Mouse (Mus musculus) ES-E14 (cell line): Measurements from ENCODE around the gene Mbtd1.

Experiments
- CHD2 ChIP-seq: IDR thresholded peaks from 2 replicates; pipeline ENCODE4 v1.6.1; 2014; ENCODE audit warnings: mild to moderate bottlenecking, low read depth, low read length, inconsistent platforms
- HCFC1 ChIP-seq: IDR thresholded peaks from 2 replicates; pipeline ENCODE4 v1.6.1; 2012; ENCODE audit warnings: low read length, inconsistent platforms, borderline replicate concordance; ENCODE audit not compliant: insufficient read depth
- MAFK ChIP-seq: IDR thresholded peaks from 2 replicates; pipeline ENCODE4 v1.6.1; 2014; ENCODE audit warnings: mild to moderate bottlenecking, low read depth, low read length, inconsistent platforms; ENCODE audit not compliant: insufficient read depth
- ZC3H11A ChIP-seq: IDR thresholded peaks from 2 replicates; pipeline ENCODE4 v1.6.1; 2012; ENCODE audit warnings: low read depth, mild to moderate bottlenecking, inconsistent platforms, low read length, borderline replicate concordance
- ZNF384 ChIP-seq: IDR thresholded peaks from 2 replicates; pipeline ENCODE4 v1.6.1; 2012; ENCODE audit warnings: low read depth, low read length, inconsistent platforms

GRCm38 (mm10) chr11:93911603-93912002 is 26.0 kb downstream of the Mbtd1 start:
- TF ChIP-seq HCFC1 (no peak), MAFK (no peak), ZNF384 (no peak), ZC3H11A (no peak), CHD2 (no peak)
